Mouse (Mus musculus) olfactory bulb, adult 2 months (tissue): ENCODE measurements around the gene Slc15a1. TPM values are rescaled to one million over a fixed set of nuclear protein-coding genes. Genes with fewer than 3 reads are reported as not detected.

Experiments
- H3K27ac ChIP-seq: fragments of 200-500 bp; 2 replicates; pipeline ENCODE4 v1.5.1; 2012; ENCODE audit warnings: low read depth, low read length; ENCODE audit not compliant: insufficient read depth
- H3K4me1 ChIP-seq: fragments of 200-500 bp; 2 replicates; pipeline ENCODE4 v1.6.1; 2012; ENCODE audit warnings: low read length; ENCODE audit not compliant: control insufficient read depth, insufficient read depth
- H3K4me3 ChIP-seq: fragments of 200-500 bp; 2 replicates; pipeline ENCODE4 v1.5.1; 2012; ENCODE audit warnings: mild to moderate bottlenecking, low read depth, low read length, moderate library complexity; ENCODE audit not compliant: insufficient read depth
- CTCF ChIP-seq: fragments of 200-500 bp; IDR thresholded peaks from 2 replicates; pipeline ENCODE4 v1.5.1; 2012; ENCODE audit warnings: low read depth, mild to moderate bottlenecking, low read length, moderate library complexity; ENCODE audit not compliant: insufficient read depth
- POLR2A ChIP-seq: fragments of 200-500 bp; IDR thresholded peaks from 2 replicates; pipeline ENCODE4 v1.6.1; 2012; ENCODE audit warnings: mild to moderate bottlenecking, low read depth, low read length, moderate library complexity; ENCODE audit not compliant: insufficient read depth
- WGBS: fragments of 180-500 bp; shearing (Covaris S2); methylation state at CpG from one replicate; pipeline ENCODE4 v1.1.7; 2018; 5-methylcytosine and 5-hydroxymethylcytosine counted together
- polyA plus RNA-seq: library from polyadenylated mRNA; stranded (reverse); fragments of >200 nt; gene quantifications from 2 replicates; pipeline ENCODE4 v1.2.4, GENCODE M21; 2012; ENCODE audit warnings: low replicate concordance; ENCODE audit not compliant: missing spikeins, insufficient read depth, insufficient read length

Gene Slc15a1
- not detected in 2 replicates for polyA plus RNA-seq

- TF ChIP-seq CTCF (no peak), POLR2A (no peak)
- 16% methylated on average over 33 of the region's 33 CpGs for WGBS
- H3K27ac ChIP-seq: no peak within 1 kb of the TSS
- no peak within 1 kb of the TSS for H3K4me3 ChIP-seq
- H3K4me1 ChIP-seq: peaks cover 5% of the 10 kb centered on the region; the same call in 1 of the 2 replicates
Observed at GRCm38 (mm10) chr14:121504781-121505484, at the start of gene Slc15a1. TSS of gene Slc15a1 (minus strand) at chr14:121505252.

- TF ChIP-seq POLR2A: no peak
- no peak for TF ChIP-seq CTCF
Observed at GRCm38 (mm10) chr14:121553785-121554184, 48.7 kb upstream of the Slc15a1 start.

DNA sequence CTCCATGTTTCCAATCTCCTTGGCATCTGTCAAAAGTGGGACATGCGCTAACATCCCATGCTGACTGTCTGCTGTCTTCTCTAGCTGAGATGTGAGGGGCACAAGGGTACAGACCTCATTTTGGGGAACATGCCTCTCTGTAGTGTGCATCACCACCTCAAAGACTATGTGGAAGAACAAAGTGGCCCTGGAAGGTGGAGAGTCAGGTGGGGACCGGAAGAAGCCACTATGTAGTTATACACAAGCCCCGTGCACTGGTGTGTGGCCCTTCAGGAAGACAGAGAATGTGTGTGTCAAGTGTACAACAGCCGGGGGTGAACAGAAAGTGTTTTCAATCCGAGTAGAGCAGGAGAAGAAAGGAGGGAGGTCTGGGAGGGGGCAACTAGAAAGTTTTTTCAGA lies 47.5 kb upstream of the Slc15a1 start:
- 84% methylated on average over 5 of the region's 5 CpGs for WGBS
- Histone ChIP-seq H3K4me3 (no peak overlapping the region), H3K27ac (no peak overlapping the region), H3K4me1 (no peaks in the 10 kb centered on the region)
- no peak for TF ChIP-seq POLR2A
- no peak for TF ChIP-seq CTCF

More at GRCm38 (mm10) chr14:121553785-121554184, 48.7 kb upstream of the Slc15a1 start:
- Histone ChIP-seq H3K4me3 (no peak overlapping the region), H3K4me1 (no peaks in the 10 kb centered on the region), H3K27ac (no peak overlapping the region)

GRCm38 (mm10) chr14:121549834-121550233 lies 44.8 kb upstream of the Slc15a1 start:
- WGBS: 87% methylated on average over 6 of the region's 6 CpGs
- Histone ChIP-seq H3K4me3 (no peak overlapping the region), H3K4me1 (no peaks in the 10 kb centered on the region), H3K27ac (no peak overlapping the region)
- TF ChIP-seq CTCF (no peak), POLR2A (no peak)

- Histone ChIP-seq H3K4me1 (no peaks in the 10 kb centered on the region), H3K27ac (no peak overlapping the region), H3K4me3 (no peak overlapping the region)
- TF ChIP-seq POLR2A (no peak), CTCF (no peak)
- 49% methylated on average over 7 of the region's 7 CpGs for WGBS
Observed at GRCm38 (mm10) chr14:121547745-121548144, 42.7 kb upstream of the Slc15a1 start.

DNA sequence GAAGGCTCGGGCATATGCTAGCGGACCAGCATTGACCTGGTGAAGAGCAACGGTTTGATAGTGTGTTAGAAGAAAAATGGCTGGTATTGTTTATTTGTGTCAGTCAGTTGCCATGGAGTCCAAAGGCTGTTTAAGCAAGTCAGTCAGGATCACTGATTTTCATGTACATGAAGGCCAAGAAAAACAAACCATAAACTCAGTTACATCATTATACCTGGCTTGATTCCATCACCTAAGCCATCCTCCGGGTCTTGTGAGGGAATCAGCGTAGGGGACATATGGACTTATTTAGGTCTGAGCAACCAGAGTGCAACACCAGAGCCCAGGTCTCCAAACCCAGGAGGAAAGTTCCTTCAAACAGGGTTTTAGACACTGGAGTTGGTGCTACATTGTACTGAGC lies 41.6 kb upstream of the Slc15a1 start:
- 90% methylated on average over 5 of the region's 5 CpGs for WGBS
- no peak overlapping the region for H3K4me3 ChIP-seq
- no peak overlapping the region for H3K27ac ChIP-seq
- no peak for TF ChIP-seq CTCF
- no peak for TF ChIP-seq POLR2A
- no peaks in the 10 kb centered on the region for H3K4me1 ChIP-seq

- H3K4me1 ChIP-seq: no peaks in the 10 kb centered on the region
- no peak overlapping the region for H3K4me3 ChIP-seq
- WGBS: 87% methylated on average over 14 of the region's 14 CpGs
- TF ChIP-seq POLR2A (no peak), CTCF (no peak)
- H3K27ac ChIP-seq: no peak overlapping the region
Observed at GRCm38 (mm10) chr14:121545551-121546331, 40.7 kb upstream of the Slc15a1 start.

DNA sequence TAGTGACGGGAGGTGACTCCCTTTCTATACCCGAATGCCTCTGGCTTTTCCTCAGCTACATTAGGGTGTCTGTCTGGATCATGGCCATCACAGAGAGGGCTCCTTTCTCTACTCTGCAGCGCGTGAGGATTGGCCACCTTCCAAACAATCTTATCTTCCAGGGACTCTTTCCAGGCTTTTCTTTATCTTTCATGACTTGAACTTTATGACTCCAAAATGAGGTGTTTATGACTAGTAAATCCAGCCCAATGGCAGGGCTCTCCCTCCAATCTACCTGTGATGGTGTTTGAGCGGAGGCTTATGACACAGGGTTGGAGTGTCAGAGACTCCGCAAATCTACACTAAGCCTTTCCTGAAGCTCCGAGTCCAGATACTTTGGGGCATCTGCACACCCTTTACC lies 36.2 kb upstream of the Slc15a1 start:
- no peak overlapping the region for H3K27ac ChIP-seq
- 73% methylated on average over 7 of the region's 7 CpGs for WGBS
- no peak overlapping the region for H3K4me3 ChIP-seq
- TF ChIP-seq CTCF (no peak), POLR2A (no peak)
- H3K4me1 ChIP-seq: no peaks in the 10 kb centered on the region

DNA sequence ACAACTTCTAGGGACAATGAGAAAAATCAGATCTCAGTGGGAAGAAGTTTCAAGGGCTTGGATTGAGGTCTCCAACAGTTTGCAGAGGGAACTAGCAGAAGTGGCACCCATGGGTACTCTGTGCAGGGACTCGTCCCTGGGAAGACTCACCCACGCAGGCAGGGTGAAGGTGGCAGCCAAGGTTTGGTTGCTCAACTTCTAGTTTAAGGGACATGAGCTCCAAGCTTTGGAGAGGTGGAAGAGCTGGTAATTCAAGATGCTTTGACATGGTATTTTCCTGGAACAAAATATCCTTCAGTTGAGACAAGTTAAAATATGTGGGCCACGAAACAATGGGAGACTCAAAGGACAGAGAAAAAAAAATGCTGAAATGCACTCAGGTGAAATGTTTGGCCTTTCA lies 29.4 kb upstream of the Slc15a1 start:
- TF ChIP-seq CTCF (no peak), POLR2A (no peak)
- Histone ChIP-seq H3K4me1 (no peaks in the 10 kb centered on the region), H3K4me3 (no peak overlapping the region), H3K27ac (no peak overlapping the region)
- 91% methylated on average over 3 of the region's 3 CpGs for WGBS
